Mouse (Mus musculus) forebrain, embryonic 15.5 days (tissue): ENCODE data around the gene Olfr394. TPM values are rescaled to one million over a fixed set of nuclear protein-coding genes. Genes with fewer than 3 reads are reported as not detected.
"Not testable (repeated sequence)": the region's sequence is repeated elsewhere in the genome, so short reads cannot be mapped to it uniquely, and the experiment has no call there.

Experiments used
- ATAC-seq: fragments of 200-750 bp; cut with Nextera tagmentation; replicated peaks from 2 replicates; pipeline ENCODE4 v1.8.0; 2017; ENCODE audit warnings: mild to moderate bottlenecking, moderate TSS enrichment, moderate library complexity
- H3K27ac ChIP-seq: fragments of 300-500 bp; sonication (generic); replicated peaks from 2 replicates; pipeline ENCODE4 v1.5.1; 2015; ENCODE audit warnings: mild to moderate bottlenecking, inconsistent platforms
- H3K27me3 ChIP-seq: fragments of 300-500 bp; sonication (generic); 2 replicates; pipeline ENCODE4 v1.6.1; 2015; ENCODE audit warnings: inconsistent platforms
- H3K36me3 ChIP-seq: fragments of 300-500 bp; sonication (generic); 2 replicates; pipeline ENCODE4 v1.6.1; 2015; ENCODE audit warnings: mild to moderate bottlenecking, inconsistent platforms
- H3K4me1 ChIP-seq: fragments of 300-500 bp; sonication (generic); 2 replicates; pipeline ENCODE4 v1.6.1; 2015; ENCODE audit warnings: inconsistent platforms
- H3K4me2 ChIP-seq: fragments of 300-500 bp; sonication (generic); replicated peaks from 2 replicates; pipeline ENCODE4 v1.6.1; 2015; ENCODE audit warnings: mild to moderate bottlenecking, inconsistent platforms
- H3K4me3 ChIP-seq: fragments of 300-500 bp; sonication (generic); 2 replicates; pipeline ENCODE4 v1.5.1; 2015; ENCODE audit warnings: mild to moderate bottlenecking, inconsistent platforms
- H3K9ac ChIP-seq: fragments of 300-500 bp; sonication (generic); replicated peaks from 2 replicates; pipeline ENCODE4 v1.6.1; 2015; ENCODE audit warnings: mild to moderate bottlenecking, inconsistent platforms
- H3K9me3 ChIP-seq: fragments of 300-500 bp; sonication (generic); 2 replicates; pipeline ENCODE4 v1.6.1; 2016; ENCODE audit warnings: inconsistent platforms
- WGBS: fragments of 180-500 bp; shearing (Covaris S2); methylation state at CpG from one replicate; pipeline ENCODE4 v1.1.7; 2015; ENCODE audit warnings: mixed read lengths; 5-methylcytosine and 5-hydroxymethylcytosine counted together
- polyA plus RNA-seq: library from polyadenylated mRNA; unstranded; fragments of >200 nt; fragmentation: Nextera tagmentation; extraction: Ambion mirVana; gene quantifications from 2 replicates; pipeline ENCODE4 v1.2.1, GENCODE M21; 2015

Olfr394 gene
- polyA plus RNA-seq, result not detected in 2 replicates

GRCm38 (mm10) chr11:73890671-73891070 lies at the start of gene Olfr394:
Gene Olfr394 (minus strand): TSS chr11:73890771.
- Histone ChIP-seq H3K36me3 (no peaks in the 10 kb centered on the region), H3K27ac (no peak within 1 kb of the TSS), H3K4me1 (no peaks in the 10 kb centered on the region), H3K4me3 (no peak within 1 kb of the TSS), H3K9me3 (peaks cover 19% of the 10 kb centered on the region; the same call in 1 of the 2 replicates), H3K9ac (no peak within 1 kb of the TSS), H3K27me3 (no peaks in the 10 kb centered on the region), H3K4me2 (no peak within 1 kb of the TSS)
- ATAC-seq, result no peak
- WGBS, result 88% methylated on average over 1 of the region's 1 CpGs

GRCm38 (mm10) chr11:73936377-73936776 lies 45.8 kb upstream of the Olfr394 start, which contains the start of gene Olfr23:
Gene Olfr23 (plus strand): TSS chr11:73936677.
- Histone ChIP-seq H3K9me3 (no peaks in the 10 kb centered on the region), H3K9ac (no peak within 1 kb of the TSS), H3K4me1 (no peaks in the 10 kb centered on the region), H3K36me3 (no peaks in the 10 kb centered on the region), H3K27me3 (no peaks in the 10 kb centered on the region), H3K27ac (no peak within 1 kb of the TSS), H3K4me2 (no peak within 1 kb of the TSS), H3K4me3 (no peak within 1 kb of the TSS)
- no peak for ATAC-seq

- not testable (repeated sequence) for H3K9me3 ChIP-seq, H3K27ac ChIP-seq, H3K27me3 ChIP-seq, ATAC-seq, H3K9ac ChIP-seq, H3K4me2 ChIP-seq, H3K4me1 ChIP-seq, H3K36me3 ChIP-seq, H3K4me3 ChIP-seq
- WGBS, result 82% methylated on average over 4 of the region's 4 CpGs
These were observed 18.6 kb upstream of the Olfr394 start, which contains the start of gene Olfr395 for GRCm38 (mm10) chr11:73909199-73909598. Gene Olfr395 (minus strand): TSS chr11:73909299.

- Histone ChIP-seq H3K4me2 (no peak within 1 kb of the TSS), H3K27me3 (no peaks in the 10 kb centered on the region), H3K36me3 (no peaks in the 10 kb centered on the region), H3K9me3 (peaks cover 5% of the 10 kb centered on the region; the same call in 1 of the 2 replicates), H3K4me3 (no peak within 1 kb of the TSS), H3K27ac (no peak within 1 kb of the TSS), H3K9ac (no peak within 1 kb of the TSS), H3K4me1 (no peaks in the 10 kb centered on the region)
- no peak for ATAC-seq
These were observed 39.2 kb downstream of the Olfr394 start, which contains the start of gene Olfr393 for GRCm38 (mm10) chr11:73851354-73851753. Gene Olfr393 (minus strand): TSS chr11:73851454.

Other genes with a start within 250 kb of the Olfr394 start
- gene Zfp735, start 202.0 kb downstream of the Olfr394 start, polyA plus RNA-seq, result not detected in 2 replicates
- gene Olfr389, start 110.1 kb downstream of the Olfr394 start, polyA plus RNA-seq, result not detected in 2 replicates
- gene Olfr390, start 107.8 kb downstream of the Olfr394 start, polyA plus RNA-seq, result not detected in 2 replicates
- gene Olfr391-ps, start 87.7 kb downstream of the Olfr394 start, polyA plus RNA-seq, result not detected in 2 replicates
- not detected in 2 replicates for gene Olfr392, start 73.7 kb downstream of the Olfr394 start, polyA plus RNA-seq
- not detected in 2 replicates for gene Olfr393, start 39.3 kb downstream of the Olfr394 start, polyA plus RNA-seq
- not detected in 2 replicates for gene Olfr395, start 18.5 kb upstream of the Olfr394 start, polyA plus RNA-seq
- not detected in 2 replicates for gene Olfr23, start 45.9 kb upstream of the Olfr394 start, polyA plus RNA-seq
- not detected in 2 replicates for gene Olfr397, start 70.0 kb upstream of the Olfr394 start, polyA plus RNA-seq
- gene Olfr398, start 99.6 kb upstream of the Olfr394 start, polyA plus RNA-seq, result not detected in 2 replicates
- gene Olfr139, start 165.8 kb upstream of the Olfr394 start, polyA plus RNA-seq, result not detected in 2 replicates
- not detected in 2 replicates for gene Olfr399, start 165.8 kb upstream of the Olfr394 start, polyA plus RNA-seq
- not detected in 2 replicates for gene Zfp616, start 179.2 kb upstream of the Olfr394 start, polyA plus RNA-seq
- gene Olfr401, start 222.9 kb upstream of the Olfr394 start, polyA plus RNA-seq, result not detected in 2 replicates